In genomic region chr4:86679686-86680085, GRCm38 (mm10) we compare ENCODE assay signal across 23 mouse cellular contexts.
"Had no signal": no experiment of that assay in that cellular context is flagged by ENCODE, and none has a peak within 500 bp of the region (broad histone marks: within the 10 kb centered on the region; RNA-seq: fewer than 3 reads in every experiment).

No protein-coding gene starts in this region.

- H3K4me2 ChIP-seq: heart, embryonic 12.5 days; hindbrain, embryonic 13.5 days; hindbrain, embryonic 15.5 days; kidney, embryonic 15.5 days; limb, embryonic 13.5 days; limb, embryonic 15.5 days; liver, embryonic 12.5 days had no signal

- H3K36me3 ChIP-seq: heart, embryonic 10.5 days; heart, embryonic 12.5 days; hindbrain, embryonic 13.5 days; hindbrain, embryonic 15.5 days; kidney, embryonic 15.5 days; limb, embryonic 13.5 days; limb, embryonic 15.5 days; liver, embryonic 12.5 days had no signal

- H3K9ac ChIP-seq: heart, embryonic 12.5 days; hindbrain, embryonic 13.5 days; hindbrain, embryonic 15.5 days; kidney, embryonic 15.5 days; limb, embryonic 13.5 days; limb, embryonic 15.5 days; liver, embryonic 12.5 days; liver, embryonic 14.5 days had no signal

- H3K4me1 ChIP-seq: hindbrain, embryonic 13.5 days; hindbrain, embryonic 15.5 days; kidney, embryonic 15.5 days; limb, embryonic 13.5 days; limb, embryonic 15.5 days had no signal

- ATAC-seq: hindbrain, postnatal 0 days; intestine, embryonic 16.5 days; liver, embryonic 12.5 days had no signal

- H3K4me3 ChIP-seq: heart, embryonic 10.5 days; heart, embryonic 12.5 days; hindbrain, embryonic 13.5 days; hindbrain, embryonic 15.5 days; kidney, embryonic 15.5 days; left cerebral cortex, adult 2 months; limb, embryonic 13.5 days; limb, embryonic 15.5 days; liver, embryonic 12.5 days had no signal

- H3K27me3 ChIP-seq: heart, embryonic 12.5 days; hindbrain, embryonic 13.5 days; hindbrain, embryonic 15.5 days; kidney, embryonic 15.5 days; limb, embryonic 13.5 days; limb, embryonic 15.5 days; liver, embryonic 12.5 days had no signal

- H3K9me3 ChIP-seq: heart, embryonic 10.5 days; heart, embryonic 12.5 days; hindbrain, embryonic 13.5 days; hindbrain, embryonic 15.5 days; kidney, embryonic 15.5 days; limb, embryonic 13.5 days; limb, embryonic 15.5 days; liver, embryonic 12.5 days had no signal

- H3K27ac ChIP-seq: heart, embryonic 10.5 days; hindbrain, embryonic 13.5 days; hindbrain, embryonic 15.5 days; hindbrain, postnatal 0 days; kidney, embryonic 15.5 days; kidney, postnatal 0 days; left cerebral cortex, adult 2 months; limb, embryonic 13.5 days; limb, embryonic 15.5 days; liver, embryonic 12.5 days; liver, embryonic 14.5 days had no signal

- DNase-seq: gastrocnemius, postnatal 14 days; gastrocnemius, postnatal 36 days; heart, adult 18-20 months; heart, postnatal 10 days; kidney, adult 11 months; kidney, adult 2 months; kidney, adult 9 months; kidney, postnatal 14 days; kidney, postnatal 36 days; left cerebral cortex, postnatal 4 days had no signal
